Mouse (Mus musculus): ENCODE measurements around the gene Mxd3. TPM values are rescaled to one million over a fixed set of nuclear protein-coding genes. Genes with fewer than 3 reads are reported as not detected.

The Mxd3 gene
- total and polyA plus RNA-seq, 3 experiments: 1.2 to 6.4 (median 1.7) TPM

Other genes with a start within 250 kb of the Mxd3 start
- 10 to 100 TPM; 24.3 to 27.0 TPM for gene Uimc1, start 229.5 kb downstream of the Mxd3 start, total RNA-seq (2021)
- 0.84 and 1.3 TPM in 2 replicates for gene Uimc1, start 229.5 kb downstream of the Mxd3 start, polyA plus RNA-seq (2012; rRNA removed)
- 10 to 100 TPM; 44.3 to 60.0 TPM for gene Zfp346, start 224.5 kb downstream of the Mxd3 start, total RNA-seq (2021)
- 25.5 and 30.6 TPM in 2 replicates for gene Zfp346, start 224.5 kb downstream of the Mxd3 start, polyA plus RNA-seq (2012; rRNA removed)
- not detected for gene Gm17617, start 196.3 kb downstream of the Mxd3 start, total RNA-seq (2021)
- gene Gm17617, start 196.3 kb downstream of the Mxd3 start, polyA plus RNA-seq (2012; rRNA removed): not detected in 2 replicates
- gene Fgfr4, start 177.2 kb downstream of the Mxd3 start, total RNA-seq (2021): 10 to 100 TPM; 29.4 to 41.2 TPM
- 46.5 and 82.7 TPM in 2 replicates for gene Fgfr4, start 177.2 kb downstream of the Mxd3 start, polyA plus RNA-seq (2012; rRNA removed)
- gene Nsd1, start 120.0 kb downstream of the Mxd3 start, total RNA-seq (2021): 10 to 100 TPM; 76.6 to 96.6 TPM
- gene Nsd1, start 120.0 kb downstream of the Mxd3 start, polyA plus RNA-seq (2012; rRNA removed): 10.6 and 13.9 TPM in 2 replicates
- gene Prelid1, start 9.3 kb downstream of the Mxd3 start, total RNA-seq (2021): 100 to 1,000 TPM; 160 to 164 TPM
- gene Prelid1, start 9.3 kb downstream of the Mxd3 start, polyA plus RNA-seq (2012; rRNA removed): 279 and 328 TPM in 2 replicates
- gene Rab24, start 7.9 kb downstream of the Mxd3 start, total RNA-seq (2021): 10 to 100 TPM; 39.3 to 70.0 TPM
- 91.7 and 105 TPM in 2 replicates for gene Rab24, start 7.9 kb downstream of the Mxd3 start, polyA plus RNA-seq (2012; rRNA removed)
- 100 to 1,000 TPM; 111 to 119 TPM for gene Lman2, start 33.0 kb upstream of the Mxd3 start, total RNA-seq (2021)
- 90.6 and 113 TPM in 2 replicates for gene Lman2, start 33.0 kb upstream of the Mxd3 start, polyA plus RNA-seq (2012; rRNA removed)
- gene Rgs14, start 39.9 kb upstream of the Mxd3 start, total RNA-seq (2021): under 1 TPM; 0.55 to 0.86 TPM
- 1.3 and 1.7 TPM in 2 replicates for gene Rgs14, start 39.9 kb upstream of the Mxd3 start, polyA plus RNA-seq (2012; rRNA removed)
- gene Slc34a1, start 68.4 kb upstream of the Mxd3 start, total RNA-seq (2021): 1 to 10 TPM in 1 of 2 experiments, not detected in 1; 1.3 TPM
- 0.29 TPM in 1 of 2 replicates, not detected in the other for gene Slc34a1, start 68.4 kb upstream of the Mxd3 start, polyA plus RNA-seq (2012; rRNA removed)
- gene Pfn3, start 85.4 kb upstream of the Mxd3 start, total RNA-seq (2021): not detected
- gene Pfn3, start 85.4 kb upstream of the Mxd3 start, polyA plus RNA-seq (2012; rRNA removed): not detected in 2 replicates
- gene F12, start 97.0 kb upstream of the Mxd3 start, total RNA-seq (2021): 1 to 10 TPM in 1 of 2 experiments, not detected in 1; 1.5 TPM
- 0.10 and 0.34 TPM in 2 replicates for gene F12, start 97.0 kb upstream of the Mxd3 start, polyA plus RNA-seq (2012; rRNA removed)
- gene Grk6, start 115.2 kb upstream of the Mxd3 start, total RNA-seq (2021): 10 to 100 TPM; 28.4 to 36.5 TPM
- 48.5 and 70.5 TPM in 2 replicates for gene Grk6, start 115.2 kb upstream of the Mxd3 start, polyA plus RNA-seq (2012; rRNA removed)
- 1 to 10 TPM; 1.5 to 4.1 TPM for gene Prr7, start 134.4 kb upstream of the Mxd3 start, total RNA-seq (2021)
- gene Prr7, start 134.4 kb upstream of the Mxd3 start, polyA plus RNA-seq (2012; rRNA removed): 59.0 and 66.3 TPM in 2 replicates
- gene Dbn1, start 158.3 kb upstream of the Mxd3 start, total RNA-seq (2021): 10 to 100 TPM; 12.6 to 25.9 TPM
- gene Dbn1, start 158.3 kb upstream of the Mxd3 start, polyA plus RNA-seq (2012; rRNA removed): 41.5 and 44.1 TPM in 2 replicates
- gene Pdlim7, start 183.9 kb upstream of the Mxd3 start, total RNA-seq (2021): 10 to 100 TPM; 15.2 to 19.5 TPM
- 45.2 and 52.4 TPM in 2 replicates for gene Pdlim7, start 183.9 kb upstream of the Mxd3 start, polyA plus RNA-seq (2012; rRNA removed)
- gene Dok3, start 199.5 kb upstream of the Mxd3 start, total RNA-seq (2021): 1 to 10 TPM; 3.8 to 4.9 TPM
- gene Dok3, start 199.5 kb upstream of the Mxd3 start, polyA plus RNA-seq (2012; rRNA removed): 11.8 and 13.9 TPM in 2 replicates
- gene Ddx41, start 206.8 kb upstream of the Mxd3 start, total RNA-seq (2021): 10 to 100 TPM; 44.6 to 53.4 TPM
- gene Ddx41, start 206.8 kb upstream of the Mxd3 start, polyA plus RNA-seq (2012; rRNA removed): 56.6 and 57.3 TPM in 2 replicates
- 10 to 100 TPM; 32.0 to 41.2 TPM for gene Fam193b, start 241.3 kb upstream of the Mxd3 start, total RNA-seq (2021)
- gene Fam193b, start 241.3 kb upstream of the Mxd3 start, polyA plus RNA-seq (2012; rRNA removed): 99.6 and 110 TPM in 2 replicates
- 100 to 1,000 TPM; 127 to 184 TPM for gene Tmed9, start 243.9 kb upstream of the Mxd3 start, total RNA-seq (2021)
- gene Tmed9, start 243.9 kb upstream of the Mxd3 start, polyA plus RNA-seq (2012; rRNA removed): 54.9 and 71.9 TPM in 2 replicates